Mouse (Mus musculus): Measurements from ENCODE around the gene Asb1. TPM values are rescaled to one million over a fixed set of nuclear protein-coding genes. Genes with fewer than 3 reads are reported as not detected.
A peak's percentile ranks its signal among the peaks of the same experiment; 100 is the strongest.

Asb1 gene
- polyA plus RNA-seq, 1 experiment, result 99.1 TPM

DNA sequence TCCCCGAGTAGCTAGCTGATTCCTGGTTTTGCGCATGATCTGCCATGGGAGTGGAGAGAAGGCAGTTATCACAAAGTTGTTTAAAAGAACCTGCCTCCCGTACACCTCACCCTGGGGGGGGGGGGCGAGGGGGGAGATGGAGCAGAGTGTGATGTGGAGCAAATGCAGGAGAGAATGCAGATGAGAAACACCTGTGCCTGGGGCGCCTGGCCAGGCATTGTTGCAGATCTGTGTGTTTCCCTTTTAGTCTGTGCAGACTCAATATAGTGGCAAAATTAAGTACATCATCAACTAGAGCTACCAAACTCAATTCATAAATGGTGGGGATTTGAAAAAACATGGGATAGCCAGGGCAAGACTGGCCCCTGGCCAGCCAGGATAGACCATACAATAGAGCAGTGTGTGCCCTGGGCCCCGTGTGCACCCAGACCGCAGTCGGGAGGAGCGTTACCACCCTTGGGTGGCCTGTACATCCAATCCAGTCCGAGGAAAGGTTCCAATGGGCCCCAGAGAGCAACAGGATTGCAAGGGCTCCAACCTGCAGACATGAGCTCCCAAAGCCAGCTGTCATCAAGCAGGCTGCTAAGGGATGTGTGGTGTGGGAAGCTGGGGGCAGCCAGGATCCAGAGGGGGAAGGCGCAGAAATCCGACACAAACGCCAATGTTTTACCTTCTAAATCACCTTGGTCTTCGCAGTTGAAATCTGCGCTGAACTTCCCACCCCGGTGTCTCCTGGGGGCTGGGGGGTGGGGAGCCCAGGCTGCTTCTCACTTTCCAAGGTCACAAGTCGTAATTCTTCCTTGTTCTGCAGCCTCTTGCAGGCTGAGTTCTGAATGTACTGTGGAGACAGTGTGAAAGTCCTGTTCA lies 44.9 kb downstream of the Asb1 start:
- Histone ChIP-seq H3K4me1 (ENCODE audit: control insufficient read depth, insufficient read depth, low read length) (no peaks in the 10 kb centered on the region; the same call in 1 of the 2 replicates), H3K4me3 (ENCODE audit: control insufficient read depth, low read depth, low read length) (no peak overlapping the region), H3K27ac (ENCODE audit: control insufficient read depth, insufficient read depth, low read depth, low read length) (no peak overlapping the region), H3K27me3 (ENCODE audit: control insufficient read depth, insufficient read depth, low read length) (no peaks in the 10 kb centered on the region), H3K36me3 (ENCODE audit: control insufficient read depth, insufficient read depth, low read length) (no peaks in the 10 kb centered on the region)
- no peak for TF ChIP-seq POLR2A (IDR thresholded peaks at IDR 0.05; ENCODE audit: control insufficient read depth, low read depth, low read length)
- no peak for TF ChIP-seq CTCF (IDR thresholded peaks at IDR 0.05; ENCODE audit: control insufficient read depth, insufficient read depth, insufficient replicate concordance, low read depth, low read length)

DNA sequence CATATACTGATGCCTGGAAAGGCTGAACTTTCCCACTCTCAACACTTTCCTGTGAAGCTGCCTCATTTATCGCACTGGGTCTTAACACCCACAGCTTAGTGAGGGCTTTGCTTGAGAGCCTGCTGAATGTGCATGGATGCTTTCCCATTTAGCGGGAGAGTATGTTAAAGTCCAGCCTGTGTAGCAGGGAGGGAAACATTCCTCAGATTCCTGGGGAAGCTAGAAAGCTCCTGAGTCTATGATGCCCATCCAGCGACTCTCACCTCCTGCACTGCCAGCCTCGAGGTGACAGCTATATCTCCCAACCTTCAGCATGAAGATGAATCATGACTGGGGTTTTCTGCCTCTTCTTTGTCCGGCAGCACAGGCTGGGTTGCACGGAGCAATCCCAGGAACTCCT lies 49.4 kb downstream of the Asb1 start:
- no peak overlapping the region for H3K27ac ChIP-seq (ENCODE audit: control insufficient read depth, insufficient read depth, low read depth, low read length)

DNA sequence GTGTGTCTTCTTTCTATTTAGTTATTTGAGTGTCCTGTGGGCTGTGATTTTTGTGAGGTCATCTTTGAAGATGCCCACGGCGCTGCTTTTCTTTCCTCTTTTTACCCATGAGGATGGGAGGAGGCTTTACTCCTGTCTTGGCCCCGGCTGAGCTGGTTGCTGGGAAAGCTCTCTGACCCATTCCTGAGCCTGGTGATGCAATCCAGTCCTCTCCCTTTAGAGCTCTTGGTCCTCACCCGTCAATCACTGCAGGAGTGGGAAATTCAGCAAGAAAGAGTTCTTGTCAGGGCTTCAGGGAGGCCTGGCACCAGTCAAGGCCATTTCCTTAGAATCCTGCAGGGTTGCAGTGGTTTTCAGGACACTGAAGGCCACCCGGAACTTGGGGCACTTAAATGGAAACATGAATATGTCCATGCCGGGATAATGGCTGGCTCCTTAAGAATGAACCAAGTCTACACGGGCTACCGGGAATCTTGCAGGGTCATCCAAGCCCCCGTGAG lies 55.2 kb downstream of the Asb1 start:
- no peaks in the 10 kb centered on the region for H3K36me3 ChIP-seq (ENCODE audit: control insufficient read depth, insufficient read depth, low read length)
- peaks cover 11% of the 10 kb centered on the region for H3K4me1 ChIP-seq (ENCODE audit: control insufficient read depth, insufficient read depth, low read length)
- no peak for TF ChIP-seq POLR2A (IDR thresholded peaks at IDR 0.05; ENCODE audit: control insufficient read depth, low read depth, low read length)
- TF ChIP-seq CTCF (IDR thresholded peaks at IDR 0.05; ENCODE audit: control insufficient read depth, insufficient read depth, insufficient replicate concordance, low read depth, low read length), result no peak
- H3K27ac ChIP-seq (ENCODE audit: control insufficient read depth, insufficient read depth, low read depth, low read length), result no peak overlapping the region
- no peak overlapping the region for H3K4me3 ChIP-seq (ENCODE audit: control insufficient read depth, low read depth, low read length)
- no peaks in the 10 kb centered on the region for H3K27me3 ChIP-seq (ENCODE audit: control insufficient read depth, insufficient read depth, low read length)

More for the DNA sequence above, 49.4 kb downstream of the Asb1 start:
- no peak overlapping the region for H3K4me3 ChIP-seq (ENCODE audit: control insufficient read depth, low read depth, low read length)
- no peaks in the 10 kb centered on the region for H3K36me3 ChIP-seq (ENCODE audit: control insufficient read depth, insufficient read depth, low read length)
- TF ChIP-seq POLR2A (IDR thresholded peaks at IDR 0.05; ENCODE audit: control insufficient read depth, low read depth, low read length), result no peak
- no peak for TF ChIP-seq CTCF (IDR thresholded peaks at IDR 0.05; ENCODE audit: control insufficient read depth, insufficient read depth, insufficient replicate concordance, low read depth, low read length)
- peaks cover 2% of the 10 kb centered on the region; the same call in 1 of the 2 replicates for H3K4me1 ChIP-seq (ENCODE audit: control insufficient read depth, insufficient read depth, low read length)
- no peaks in the 10 kb centered on the region for H3K27me3 ChIP-seq (ENCODE audit: control insufficient read depth, insufficient read depth, low read length)

DNA sequence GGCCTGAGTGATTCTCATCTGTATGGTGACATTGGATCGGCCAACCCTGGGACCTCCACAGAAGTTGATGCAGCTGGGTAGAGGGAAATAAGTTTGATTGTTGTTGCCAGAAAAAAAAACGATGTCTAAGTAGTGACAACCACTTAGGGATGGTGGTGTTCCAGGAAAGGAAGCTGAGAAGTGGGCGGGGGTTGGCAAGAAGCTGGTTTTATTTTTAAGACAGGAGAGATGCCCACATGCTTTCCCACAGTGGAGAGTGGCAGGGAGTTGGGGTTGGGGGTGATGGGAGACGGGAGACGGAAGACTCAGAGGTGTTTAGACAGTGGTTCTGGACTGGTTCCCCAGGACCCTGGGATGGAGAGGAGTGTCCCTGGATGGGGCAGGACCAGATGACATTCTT lies 57.3 kb downstream of the Asb1 start:
- Histone ChIP-seq H3K27ac (ENCODE audit: control insufficient read depth, insufficient read depth, low read depth, low read length) (no peak overlapping the region), H3K27me3 (ENCODE audit: control insufficient read depth, insufficient read depth, low read length) (no peaks in the 10 kb centered on the region), H3K4me1 (ENCODE audit: control insufficient read depth, insufficient read depth, low read length) (peaks cover 11% of the 10 kb centered on the region), H3K4me3 (ENCODE audit: control insufficient read depth, low read depth, low read length) (no peak overlapping the region), H3K36me3 (ENCODE audit: control insufficient read depth, insufficient read depth, low read length) (no peaks in the 10 kb centered on the region)
- TF ChIP-seq CTCF (IDR thresholded peaks at IDR 0.05; ENCODE audit: control insufficient read depth, insufficient read depth, insufficient replicate concordance, low read depth, low read length) (no peak), POLR2A (IDR thresholded peaks at IDR 0.05; ENCODE audit: control insufficient read depth, low read depth, low read length) (no peak)

DNA sequence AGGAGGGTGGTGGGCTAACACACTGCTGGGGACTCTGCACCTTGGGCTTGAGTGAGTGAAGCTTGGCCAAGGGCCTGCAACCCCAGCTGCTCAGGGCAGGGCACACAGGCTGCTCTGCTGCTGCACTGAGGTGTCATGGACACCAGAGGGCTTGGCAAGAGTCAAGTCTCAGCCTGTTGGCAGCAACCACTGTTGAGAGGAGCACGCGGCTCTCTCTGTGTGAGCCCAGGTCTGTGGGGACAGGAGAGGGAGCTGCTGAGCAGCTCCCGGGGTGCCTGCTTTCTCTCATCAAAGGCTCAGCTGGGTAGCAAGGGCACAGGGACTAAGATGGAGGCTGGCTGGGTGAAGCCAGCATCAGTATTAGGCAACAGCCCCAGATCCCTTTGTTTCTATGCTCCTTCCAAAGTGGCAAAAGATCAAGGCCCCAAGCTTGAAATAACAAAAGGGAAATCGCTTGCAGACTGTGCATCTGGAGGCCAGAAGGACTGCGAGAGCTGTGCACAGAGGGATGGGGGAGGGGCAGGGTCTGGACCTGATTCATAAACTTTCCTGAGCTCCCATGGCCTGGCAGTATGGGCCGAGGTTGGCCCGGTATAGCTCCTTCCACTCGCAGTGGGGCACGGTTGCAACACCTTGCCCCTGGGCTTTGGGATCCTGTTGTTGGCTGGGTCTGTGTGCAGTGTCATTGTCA lies 60.5 kb downstream of the Asb1 start:
- Histone ChIP-seq H3K4me1 (ENCODE audit: control insufficient read depth, insufficient read depth, low read length) (no peaks in the 10 kb centered on the region), H3K27me3 (ENCODE audit: control insufficient read depth, insufficient read depth, low read length) (no peaks in the 10 kb centered on the region), H3K27ac (ENCODE audit: control insufficient read depth, insufficient read depth, low read depth, low read length) (no peak overlapping the region), H3K36me3 (ENCODE audit: control insufficient read depth, insufficient read depth, low read length) (no peaks in the 10 kb centered on the region), H3K4me3 (ENCODE audit: control insufficient read depth, low read depth, low read length) (no peak overlapping the region)
- no peak for TF ChIP-seq POLR2A (IDR thresholded peaks at IDR 0.05; ENCODE audit: control insufficient read depth, low read depth, low read length)
- peak; percentile 30; the same call in 1 of the 2 replicates for TF ChIP-seq CTCF (IDR thresholded peaks at IDR 0.05; ENCODE audit: control insufficient read depth, insufficient read depth, insufficient replicate concordance, low read depth, low read length)

DNA sequence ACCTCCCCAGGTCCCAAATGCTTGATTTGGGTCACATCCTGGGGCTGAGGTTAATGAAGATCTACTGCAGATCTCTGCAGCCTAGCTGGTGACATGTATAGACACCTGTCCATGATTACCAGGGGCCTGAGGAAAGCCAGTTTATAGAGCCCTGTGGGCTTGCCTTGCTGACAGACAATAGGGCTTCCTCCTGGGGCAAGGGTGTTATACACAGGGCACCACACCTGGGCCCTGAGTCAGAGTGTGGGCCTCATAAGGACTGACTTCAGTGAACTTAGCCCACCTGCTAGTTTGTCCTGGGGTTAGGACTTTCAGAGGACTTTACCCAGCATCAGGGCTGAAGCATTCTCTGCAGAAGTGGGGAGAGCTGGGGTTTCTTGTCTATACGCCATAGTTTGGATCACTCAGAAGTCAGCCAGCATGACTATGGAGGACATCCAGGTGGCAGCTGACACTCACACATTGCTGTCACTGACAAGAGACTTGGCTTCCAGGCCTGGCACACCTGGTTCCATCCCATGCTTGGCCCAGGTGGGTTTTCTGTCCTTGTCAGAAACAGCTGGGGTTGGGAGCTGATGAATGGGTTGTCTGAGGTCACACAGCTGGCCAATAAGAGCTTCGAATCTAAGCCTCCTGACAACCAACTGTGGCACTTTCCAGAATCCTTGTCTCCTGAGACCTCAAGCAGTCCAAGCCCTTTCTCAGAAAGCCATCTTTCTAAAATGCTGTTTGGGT lies 61.2 kb downstream of the Asb1 start:
- no peaks in the 10 kb centered on the region for H3K36me3 ChIP-seq (ENCODE audit: control insufficient read depth, insufficient read depth, low read length)
- no peak overlapping the region for H3K27ac ChIP-seq (ENCODE audit: control insufficient read depth, insufficient read depth, low read depth, low read length)
- H3K27me3 ChIP-seq (ENCODE audit: control insufficient read depth, insufficient read depth, low read length), result no peaks in the 10 kb centered on the region
- TF ChIP-seq CTCF (IDR thresholded peaks at IDR 0.05; ENCODE audit: control insufficient read depth, insufficient read depth, insufficient replicate concordance, low read depth, low read length) (no peak), POLR2A (IDR thresholded peaks at IDR 0.05; ENCODE audit: control insufficient read depth, low read depth, low read length) (no peak)
- H3K4me1 ChIP-seq (ENCODE audit: control insufficient read depth, insufficient read depth, low read length), result no peaks in the 10 kb centered on the region
- no peak overlapping the region for H3K4me3 ChIP-seq (ENCODE audit: control insufficient read depth, low read depth, low read length)

Measured in testis, adult 2 months (tissue).